Mouse (Mus musculus): ENCODE data around the gene Olfr1366. TPM values are rescaled to one million over a fixed set of nuclear protein-coding genes. Genes with fewer than 3 reads are reported as not detected.
"Not testable (repeated sequence)": the region's sequence is repeated elsewhere in the genome, so short reads cannot be mapped to it uniquely, and the experiment has no call there.

Olfr1366 gene
- total and polyA plus RNA-seq, 3 experiments = not detected

DNA sequence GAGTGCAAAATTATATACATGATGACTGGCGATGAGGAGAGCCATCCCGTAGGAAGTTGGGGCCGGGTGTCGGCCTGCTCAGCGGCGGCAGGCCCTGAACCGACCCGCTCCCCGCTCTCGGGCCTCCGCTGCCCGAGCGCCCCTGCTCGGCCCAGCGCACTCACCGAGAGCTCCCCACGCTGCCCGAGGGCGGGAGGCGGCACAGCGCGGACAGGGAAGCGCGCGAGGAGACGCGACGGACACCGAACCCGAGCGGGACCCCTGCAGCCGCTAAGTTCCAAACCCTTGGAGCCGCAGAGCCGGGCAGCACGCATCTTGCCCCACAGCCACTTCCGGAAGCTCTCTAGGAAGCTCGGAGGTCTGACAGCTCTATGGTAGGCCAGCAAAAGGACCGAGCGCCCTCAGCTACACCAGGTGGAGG is 11.8 kb downstream of the Olfr1366 start, which contains the start of gene Zkscan8:
Zkscan8 (minus strand) TSS at position 340 of the 421 bp plus-strand sequence.
- peak within 1 kb of the TSS; percentile 77 for H3K4me3 ChIP-seq
- peak within 1 kb of the TSS; percentile 100 for H3K9ac ChIP-seq (ENCODE audit: low read depth, low read length)
- H3K4me1 ChIP-seq (ENCODE audit: control insufficient read depth, insufficient read depth, low read length) = peaks cover 2% of the 10 kb centered on the region
- H3K79me2 ChIP-seq (replicated peaks; ENCODE audit: control insufficient read depth, insufficient read depth, low read length) = peaks cover 2% of the 10 kb centered on the region; the same call in 1 of the 2 replicates
- TF ChIP-seq CTCF (IDR thresholded peaks at IDR 0.05) = peak; percentile 28; the same call in 1 of the 2 replicates
- peak; percentile 47; the same call in 1 of the 2 replicates for TF ChIP-seq POLR2A (IDR thresholded peaks at IDR 0.05; ENCODE audit: insufficient read depth, low read depth, low read length)
- no peak for TF ChIP-seq EP300 (IDR thresholded peaks at IDR 0.05; ENCODE audit: insufficient read depth, low read depth, low read length)
- H3K36me3 ChIP-seq (ENCODE audit: control insufficient read depth, insufficient read depth, low read length) = peaks cover 7% of the 10 kb centered on the region
- no peaks in the 10 kb centered on the region for H3K27me3 ChIP-seq (ENCODE audit: control insufficient read depth, insufficient read depth, low read length)
- WGBS = under 1% methylated on average over 39 of the region's 39 CpGs
- peak; percentile 92 to 94 for DNase-seq
- intact Hi-C loops (cut with DNase I) = loop anchor here (1.0 to 5.0 kb wide), 5 partner anchors 24 to 168 kb away; partner anchors contain the start of genes Gm10065, Zkscan3, Zkscan4 and Zscan12
- peak within 1 kb of the TSS; percentile 94 for H3K27ac ChIP-seq

DNA sequence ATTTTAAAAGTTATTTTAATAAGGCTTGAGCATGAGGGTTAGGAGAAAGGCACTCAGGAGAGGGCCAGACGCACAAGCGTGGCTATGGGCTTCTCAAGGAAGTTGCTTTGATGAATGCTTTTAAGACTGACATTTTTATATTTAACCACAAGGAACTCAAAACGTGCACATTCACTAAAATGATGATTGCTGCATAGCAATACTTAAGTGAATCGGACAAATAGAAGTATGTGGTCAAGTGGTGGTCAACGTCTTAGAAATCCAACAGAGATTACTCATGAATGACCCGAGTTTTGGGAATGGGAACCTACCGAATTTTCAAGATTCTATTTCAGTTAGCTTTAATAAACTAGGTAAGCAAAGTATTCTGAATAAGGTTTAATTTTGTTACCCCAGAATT is 12.5 kb downstream of the Olfr1366 start:
- no peak overlapping the region for H3K9ac ChIP-seq (ENCODE audit: low read depth, low read length)
- WGBS = 47% methylated on average over 7 of the region's 7 CpGs
- peaks cover 10% of the 10 kb centered on the region for H3K36me3 ChIP-seq (ENCODE audit: control insufficient read depth, insufficient read depth, low read length)
- no peak for DNase-seq
- no peak for TF ChIP-seq POLR2A (IDR thresholded peaks at IDR 0.05; ENCODE audit: insufficient read depth, low read depth, low read length)
- no peak for TF ChIP-seq CTCF (IDR thresholded peaks at IDR 0.05)
- TF ChIP-seq EP300 (IDR thresholded peaks at IDR 0.05; ENCODE audit: insufficient read depth, low read depth, low read length) = no peak
- peak overlapping the region; percentile 77 for H3K4me3 ChIP-seq
- H3K27ac ChIP-seq = no peak overlapping the region
- peaks cover 2% of the 10 kb centered on the region; the same call in 1 of the 2 replicates for H3K79me2 ChIP-seq (replicated peaks; ENCODE audit: control insufficient read depth, insufficient read depth, low read length)
- intact Hi-C loops (cut with DNase I) = loop anchor here (2.0 to 5.0 kb wide), 4 partner anchors 23 to 167 kb away; partner anchors contain the start of genes Gm10065, Zkscan4, Zscan12 and Zscan26
- H3K27me3 ChIP-seq (ENCODE audit: control insufficient read depth, insufficient read depth, low read length) = no peaks in the 10 kb centered on the region
- H3K4me1 ChIP-seq (ENCODE audit: control insufficient read depth, insufficient read depth, low read length) = peaks cover 2% of the 10 kb centered on the region

DNA sequence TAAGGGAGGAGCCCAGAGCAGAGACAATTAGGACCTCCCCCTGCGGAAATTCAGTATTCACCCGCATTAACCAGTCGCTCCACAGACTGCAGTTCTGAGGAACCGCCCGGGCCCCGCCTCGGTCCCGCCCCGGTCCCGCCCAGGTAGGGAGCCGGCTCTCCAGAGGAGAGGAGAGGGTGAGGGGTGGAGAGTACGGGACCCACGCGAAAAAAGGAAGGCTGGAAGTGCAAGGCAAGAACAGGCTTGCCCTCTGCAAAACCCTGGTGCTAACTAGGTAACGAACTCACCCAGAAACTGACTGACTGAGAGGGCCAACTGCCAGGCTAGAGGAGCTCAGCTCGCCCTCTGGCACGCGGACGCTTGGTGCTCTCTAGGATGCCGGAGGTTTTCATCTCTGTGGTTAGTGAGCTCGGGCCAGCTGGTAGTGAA is 36.4 kb downstream of the Olfr1366 start:
- Histone ChIP-seq H3K27me3 (ENCODE audit: control insufficient read depth, insufficient read depth, low read length) (no peaks in the 10 kb centered on the region), H3K9ac (ENCODE audit: low read depth, low read length) (peak overlapping the region; percentile 62), H3K79me2 (replicated peaks; ENCODE audit: control insufficient read depth, insufficient read depth, low read length) (no peaks in the 10 kb centered on the region), H3K27ac (peak overlapping the region; percentile 85), H3K4me1 (ENCODE audit: control insufficient read depth, insufficient read depth, low read length) (no peaks in the 10 kb centered on the region), H3K36me3 (ENCODE audit: control insufficient read depth, insufficient read depth, low read length) (no peaks in the 10 kb centered on the region), H3K4me3 (peak overlapping the region; percentile 66)
- no peak for TF ChIP-seq CTCF (IDR thresholded peaks at IDR 0.05)
- TF ChIP-seq POLR2A (IDR thresholded peaks at IDR 0.05; ENCODE audit: insufficient read depth, low read depth, low read length) = peak; percentile 82
- TF ChIP-seq EP300 (IDR thresholded peaks at IDR 0.05; ENCODE audit: insufficient read depth, low read depth, low read length) = peak; percentile 57; the same call in 1 of the 2 replicates
- DNase-seq = peak; percentile 87 to 88
- intact Hi-C loops (cut with DNase I) = loop anchor here (1.0 to 2.0 kb wide), 4 partner anchors 25 to 103 kb away; partner anchors contain the start of genes Gm10065, Zkscan3, Zkscan4 and Zkscan8
- whole genome bisulfite sequencing = under 1% methylated on average over 21 of the region's 21 CpGs

DNA sequence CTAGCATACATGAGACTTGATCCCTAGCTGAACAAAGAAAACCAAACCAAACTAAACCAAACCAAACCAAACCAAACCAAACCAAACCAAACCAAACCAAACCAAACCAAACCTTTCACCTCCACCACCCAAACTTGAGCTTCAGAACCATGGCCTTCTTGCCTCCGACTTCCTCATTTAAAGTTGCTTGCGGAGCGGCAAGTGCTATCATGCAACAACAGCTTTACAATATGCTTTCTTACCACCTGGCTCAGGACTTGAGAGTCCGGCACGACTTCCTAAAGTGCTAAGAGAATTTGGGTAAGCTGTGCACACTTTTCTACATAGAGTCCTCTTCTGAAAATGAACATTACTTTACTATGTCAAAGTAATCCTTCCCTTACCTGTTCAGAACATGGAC is 40.3 kb downstream of the Olfr1366 start:
- intact Hi-C loops (cut with DNase I) = no loop called here
- H3K4me3 ChIP-seq = no peak overlapping the region
- H3K36me3 ChIP-seq (ENCODE audit: control insufficient read depth, insufficient read depth, low read length) = no peaks in the 10 kb centered on the region
- TF ChIP-seq CTCF (IDR thresholded peaks at IDR 0.05) (no peak), POLR2A (IDR thresholded peaks at IDR 0.05; ENCODE audit: insufficient read depth, low read depth, low read length) (no peak), EP300 (IDR thresholded peaks at IDR 0.05; ENCODE audit: insufficient read depth, low read depth, low read length) (no peak)
- 85% methylated on average over 5 of the region's 5 CpGs for WGBS
- H3K27ac ChIP-seq = no peak overlapping the region
- no peaks in the 10 kb centered on the region for H3K27me3 ChIP-seq (ENCODE audit: control insufficient read depth, insufficient read depth, low read length)
- H3K9ac ChIP-seq (ENCODE audit: low read depth, low read length) = no peak overlapping the region
- H3K4me1 ChIP-seq (ENCODE audit: control insufficient read depth, insufficient read depth, low read length) = no peaks in the 10 kb centered on the region
- DNase-seq = no peak
- H3K79me2 ChIP-seq (replicated peaks; ENCODE audit: control insufficient read depth, insufficient read depth, low read length) = no peaks in the 10 kb centered on the region

DNA sequence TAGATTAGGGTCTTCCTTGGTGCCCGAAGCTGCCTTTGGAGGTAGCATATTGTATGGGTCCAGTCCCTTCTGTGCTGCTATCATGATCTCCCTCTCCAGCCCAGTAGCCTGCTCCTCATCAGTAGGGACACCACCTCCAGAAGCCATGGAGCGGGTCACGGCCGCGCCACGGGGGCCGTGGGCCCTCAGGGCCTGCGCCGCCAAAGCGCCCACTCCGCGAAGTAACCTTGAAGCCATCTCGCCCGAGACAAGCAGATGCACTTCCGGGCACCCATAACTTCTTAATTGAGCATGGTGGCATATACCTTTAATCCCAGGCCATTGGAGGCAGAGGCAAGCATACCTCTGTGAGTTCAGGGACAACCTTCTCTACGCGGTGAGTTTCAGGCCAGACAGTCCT is 41.4 kb downstream of the Olfr1366 start, which contains the start of gene Gm11273:
Gm11273 (minus strand) TSS at position 237 of the 400 bp plus-strand sequence.
- H3K79me2 ChIP-seq (replicated peaks; ENCODE audit: control insufficient read depth, insufficient read depth, low read length); intact Hi-C loops (cut with DNase I); H3K27me3 ChIP-seq (ENCODE audit: control insufficient read depth, insufficient read depth, low read length); H3K4me3 ChIP-seq; H3K4me1 ChIP-seq (ENCODE audit: control insufficient read depth, insufficient read depth, low read length); H3K9ac ChIP-seq (ENCODE audit: low read depth, low read length); H3K36me3 ChIP-seq (ENCODE audit: control insufficient read depth, insufficient read depth, low read length); DNase-seq; H3K27ac ChIP-seq: not testable (repeated sequence)
- 94% methylated on average over 17 of the region's 17 CpGs for WGBS

DNA sequence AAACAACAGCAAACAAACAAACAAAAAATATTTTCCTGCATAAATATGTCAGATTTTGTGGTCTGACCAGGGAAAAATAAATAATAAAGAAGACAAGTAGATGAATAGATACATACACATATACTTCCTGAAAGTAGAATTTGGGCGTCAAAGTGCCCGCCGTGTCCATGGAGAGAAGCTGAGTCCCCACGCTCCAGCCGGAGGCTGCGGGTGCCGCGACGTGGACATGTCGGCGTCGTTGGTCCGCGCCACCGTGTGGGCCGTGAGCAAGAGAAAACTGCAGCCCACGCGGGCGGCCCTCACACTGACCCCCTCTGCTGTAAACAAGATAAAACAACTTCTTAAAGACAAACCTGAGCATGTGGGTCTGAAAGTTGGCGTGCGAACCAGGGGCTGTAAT is 47.5 kb downstream of the Olfr1366 start, which contains the start of gene AK157302:
AK157302 (plus strand) TSS at position 144 of the 400 bp plus-strand sequence.
- no peak for TF ChIP-seq CTCF (IDR thresholded peaks at IDR 0.05)
- no peak for TF ChIP-seq EP300 (IDR thresholded peaks at IDR 0.05; ENCODE audit: insufficient read depth, low read depth, low read length)
- TF ChIP-seq POLR2A (IDR thresholded peaks at IDR 0.05; ENCODE audit: insufficient read depth, low read depth, low read length) = no peak
- Histone ChIP-seq H3K9ac (ENCODE audit: low read depth, low read length) (no peak within 1 kb of the TSS), H3K79me2 (replicated peaks; ENCODE audit: control insufficient read depth, insufficient read depth, low read length) (no peaks in the 10 kb centered on the region), H3K27ac (no peak within 1 kb of the TSS), H3K4me3 (no peak within 1 kb of the TSS), H3K27me3 (ENCODE audit: control insufficient read depth, insufficient read depth, low read length) (no peaks in the 10 kb centered on the region), H3K4me1 (ENCODE audit: control insufficient read depth, insufficient read depth, low read length) (no peaks in the 10 kb centered on the region), H3K36me3 (ENCODE audit: control insufficient read depth, insufficient read depth, low read length) (no peaks in the 10 kb centered on the region)
- DNase-seq = peak in 1 of 2 experiments; percentile 33
- 92% methylated on average over 21 of the region's 21 CpGs for WGBS
- intact Hi-C loops (cut with DNase I) = no loop called here

Measured in heart, adult 2 months (tissue).